Mouse (Mus musculus): ENCODE results near the gene Chst13. TPM values are rescaled to one million over a fixed set of nuclear protein-coding genes. Genes with fewer than 3 reads are reported as not detected.

Chst13 gene
- polyA plus RNA-seq (2016; fragmentation: Nextera tagmentation; extraction: Ambion mirVana), result 0.09 TPM in 1 of 2 replicates, not detected in the other

DNA sequence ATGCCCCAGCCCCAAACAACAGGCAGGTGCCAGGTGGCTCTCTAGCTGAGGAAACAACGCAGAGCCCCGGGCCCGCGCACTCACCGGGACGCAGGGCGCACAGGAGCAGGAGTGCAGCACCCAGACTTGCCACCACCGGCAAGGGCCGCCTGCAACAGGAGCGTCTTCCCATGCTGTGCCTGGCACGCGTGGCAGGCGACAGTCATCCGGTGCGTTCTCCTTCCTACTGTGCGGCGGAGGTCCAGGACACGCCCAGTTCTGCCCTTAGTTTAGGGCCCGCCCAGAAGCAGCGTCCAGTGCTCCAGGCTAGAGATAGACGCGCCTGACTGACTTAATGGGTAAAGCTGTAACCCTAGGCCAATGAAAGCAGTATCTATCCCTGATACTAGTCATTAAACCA, at the start of gene Chst13:
Chst13 (minus strand) TSS at position 195 of the 400 bp plus-strand sequence.
- peak; percentile 35 for DNase-seq (ENCODE audit: low spot score)
- WGBS, result 6% methylated on average over 22 of the region's 22 CpGs

DNA sequence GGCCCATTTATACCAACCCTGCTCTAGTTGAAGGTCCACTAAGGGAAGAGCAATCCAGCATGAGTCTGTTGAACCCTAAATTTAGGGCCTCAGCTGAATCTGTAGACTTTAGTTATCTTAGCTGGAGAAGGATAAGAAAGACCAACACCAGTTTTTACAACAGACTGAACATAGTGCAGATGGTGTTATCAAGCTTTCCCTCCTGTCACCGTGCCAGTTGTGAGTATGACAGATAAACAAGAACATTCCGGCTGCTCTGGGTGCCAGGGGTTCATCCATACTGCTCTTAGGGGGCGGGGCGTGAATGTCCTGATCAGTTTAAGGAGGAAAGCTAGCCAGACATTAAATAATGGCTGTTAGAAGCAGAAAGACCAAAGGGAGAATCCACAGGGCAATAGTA, 49.7 kb upstream of the Chst13 start:
- Histone ChIP-seq H3K9me3 (replicated peaks) (no peaks in the 10 kb centered on the region), H3K4me1 (peaks cover 22% of the 10 kb centered on the region), H3K36me3 (peaks cover 71% of the 10 kb centered on the region), H3K27ac (no peak overlapping the region), H3K27me3 (ENCODE audit: low read depth, poor library complexity, severe bottlenecking) (no peaks in the 10 kb centered on the region), H3K4me3 (no peak overlapping the region)
- no peak for DNase-seq (ENCODE audit: low spot score)
- 92% methylated on average over 4 of the region's 4 CpGs for WGBS

More for the DNA sequence above, at the start of gene Chst13:
- H3K36me3 ChIP-seq, result no peaks in the 10 kb centered on the region
- H3K27ac ChIP-seq, result no peak within 1 kb of the TSS
- H3K27me3 ChIP-seq (ENCODE audit: low read depth, poor library complexity, severe bottlenecking), result peaks cover 29% of the 10 kb centered on the region; the same call in 1 of the 2 replicates
- H3K9me3 ChIP-seq (replicated peaks), result no peaks in the 10 kb centered on the region
- peaks cover 7% of the 10 kb centered on the region for H3K4me1 ChIP-seq
- peak within 1 kb of the TSS; percentile 42 for H3K4me3 ChIP-seq

DNA sequence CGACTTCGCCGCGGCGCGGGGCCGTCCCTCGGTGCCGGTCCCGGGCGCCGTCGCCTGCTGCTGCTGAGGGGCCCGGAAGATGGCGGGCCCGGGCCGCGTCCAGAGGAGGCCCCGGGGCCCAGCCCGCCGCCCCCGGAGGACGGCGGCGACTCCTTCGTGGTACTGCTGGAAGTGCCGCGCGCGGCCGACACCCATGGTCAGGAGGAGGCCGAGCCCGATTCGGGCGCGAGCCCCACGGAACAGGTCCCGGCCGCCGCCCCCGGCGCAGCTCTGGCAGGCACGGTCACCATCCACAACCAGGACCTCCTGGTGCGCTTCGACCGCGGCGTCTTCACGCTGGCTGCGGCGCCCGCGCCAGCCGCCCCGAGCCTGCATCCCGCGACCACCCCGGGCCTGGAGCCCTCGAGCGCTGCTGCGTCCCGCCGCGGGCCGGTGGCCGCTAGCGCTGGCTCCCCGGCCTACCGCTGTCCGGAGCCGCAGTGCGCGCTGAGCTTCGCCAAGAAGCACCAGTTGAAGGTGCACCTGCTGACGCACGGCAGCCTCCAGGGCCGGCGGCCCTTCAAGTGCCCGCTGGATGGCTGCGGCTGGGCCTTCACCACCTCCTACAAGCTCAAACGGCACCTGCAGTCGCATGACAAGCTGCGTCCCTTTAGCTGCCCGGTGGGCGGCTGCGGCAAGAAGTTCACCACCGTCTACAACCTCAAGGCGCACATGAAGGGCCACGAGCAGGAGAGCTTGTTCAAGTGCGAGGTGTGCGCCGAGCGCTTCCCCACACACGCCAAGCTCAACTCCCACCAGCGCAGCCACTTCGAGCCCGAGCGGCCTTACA, 45.0 kb upstream of the Chst13 start:
- Histone ChIP-seq H3K27ac (peak overlapping the region; percentile 88), H3K4me1 (peaks cover 27% of the 10 kb centered on the region), H3K36me3 (peaks cover 26% of the 10 kb centered on the region), H3K27me3 (ENCODE audit: low read depth, poor library complexity, severe bottlenecking) (no peaks in the 10 kb centered on the region), H3K4me3 (peak overlapping the region; percentile 86), H3K9me3 (replicated peaks) (no peaks in the 10 kb centered on the region)
- DNase-seq (ENCODE audit: low spot score), result peak; percentile 73
- under 1% methylated on average over 98 of the region's 98 CpGs for WGBS

DNA sequence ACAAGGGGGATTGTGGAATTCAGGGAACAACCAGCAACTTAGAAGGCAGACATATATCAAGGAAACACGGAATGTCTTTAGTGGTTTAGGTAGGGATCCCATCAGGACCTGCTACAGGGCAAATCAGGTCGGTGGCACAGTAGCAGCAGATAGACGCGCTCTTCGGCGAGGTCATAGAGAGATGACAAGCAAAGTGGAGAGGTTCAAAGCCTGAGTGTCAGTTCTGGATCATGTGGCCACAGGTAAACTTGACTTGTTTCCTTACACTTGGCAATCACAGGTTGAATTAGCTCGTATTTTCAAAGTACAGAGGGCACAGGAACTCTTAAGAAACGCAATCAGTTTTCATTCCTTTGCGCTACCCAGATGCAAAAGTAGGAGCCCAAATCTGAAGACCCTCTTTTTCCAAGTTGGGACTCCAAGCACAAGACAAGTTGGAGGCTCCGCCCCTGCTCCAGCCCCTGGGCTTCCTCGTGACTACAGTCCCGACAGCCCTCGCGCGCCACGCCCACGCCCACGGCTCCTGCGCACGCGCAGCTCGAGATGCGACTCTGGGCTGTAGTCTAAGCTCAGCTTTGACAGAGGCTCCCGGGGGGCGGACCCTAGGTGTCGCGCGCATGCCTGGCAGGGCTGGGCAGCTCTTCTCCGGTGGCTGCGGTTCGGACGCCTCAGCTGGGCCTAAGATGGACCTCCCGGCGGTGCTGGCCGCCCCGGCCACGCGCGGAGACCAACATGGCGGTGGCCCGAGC, 44.2 kb upstream of the Chst13 start, which contains the start of gene Zxdc:
Zxdc (plus strand) TSS at position 517 of the 749 bp plus-strand sequence.
- Histone ChIP-seq H3K9me3 (replicated peaks) (no peaks in the 10 kb centered on the region), H3K4me3 (peak within 1 kb of the TSS; percentile 86), H3K36me3 (peaks cover 18% of the 10 kb centered on the region), H3K27ac (peak within 1 kb of the TSS; percentile 88), H3K4me1 (peaks cover 27% of the 10 kb centered on the region), H3K27me3 (ENCODE audit: low read depth, poor library complexity, severe bottlenecking) (no peaks in the 10 kb centered on the region)
- 8% methylated on average over 37 of the region's 41 CpGs for WGBS
- DNase-seq (ENCODE audit: low spot score), result peak; percentile 98

GRCm38 (mm10) chr6:90363301-90363700, 38.3 kb upstream of the Chst13 start:
- DNase-seq (ENCODE audit: low spot score), result no peak
- peaks cover 16% of the 10 kb centered on the region for H3K4me1 ChIP-seq
- H3K27ac ChIP-seq, result no peak overlapping the region
- no peaks in the 10 kb centered on the region for H3K27me3 ChIP-seq (ENCODE audit: low read depth, poor library complexity, severe bottlenecking)
- H3K9me3 ChIP-seq (replicated peaks), result no peaks in the 10 kb centered on the region
- WGBS, result 86% methylated on average over 5 of the region's 5 CpGs
- no peaks in the 10 kb centered on the region for H3K36me3 ChIP-seq
- no peak overlapping the region for H3K4me3 ChIP-seq

- H3K36me3 ChIP-seq, result no peaks in the 10 kb centered on the region
- H3K27ac ChIP-seq, result no peak overlapping the region
- no peaks in the 10 kb centered on the region for H3K27me3 ChIP-seq (ENCODE audit: low read depth, poor library complexity, severe bottlenecking)
- 93% methylated on average over 6 of the region's 6 CpGs for WGBS
- no peak for DNase-seq (ENCODE audit: low spot score)
- peaks cover 16% of the 10 kb centered on the region for H3K4me1 ChIP-seq
- no peak overlapping the region for H3K4me3 ChIP-seq
- H3K9me3 ChIP-seq (replicated peaks), result no peaks in the 10 kb centered on the region
Measured at GRCm38 (mm10) chr6:90360922-90361614, 36.1 kb upstream of the Chst13 start.

DNA sequence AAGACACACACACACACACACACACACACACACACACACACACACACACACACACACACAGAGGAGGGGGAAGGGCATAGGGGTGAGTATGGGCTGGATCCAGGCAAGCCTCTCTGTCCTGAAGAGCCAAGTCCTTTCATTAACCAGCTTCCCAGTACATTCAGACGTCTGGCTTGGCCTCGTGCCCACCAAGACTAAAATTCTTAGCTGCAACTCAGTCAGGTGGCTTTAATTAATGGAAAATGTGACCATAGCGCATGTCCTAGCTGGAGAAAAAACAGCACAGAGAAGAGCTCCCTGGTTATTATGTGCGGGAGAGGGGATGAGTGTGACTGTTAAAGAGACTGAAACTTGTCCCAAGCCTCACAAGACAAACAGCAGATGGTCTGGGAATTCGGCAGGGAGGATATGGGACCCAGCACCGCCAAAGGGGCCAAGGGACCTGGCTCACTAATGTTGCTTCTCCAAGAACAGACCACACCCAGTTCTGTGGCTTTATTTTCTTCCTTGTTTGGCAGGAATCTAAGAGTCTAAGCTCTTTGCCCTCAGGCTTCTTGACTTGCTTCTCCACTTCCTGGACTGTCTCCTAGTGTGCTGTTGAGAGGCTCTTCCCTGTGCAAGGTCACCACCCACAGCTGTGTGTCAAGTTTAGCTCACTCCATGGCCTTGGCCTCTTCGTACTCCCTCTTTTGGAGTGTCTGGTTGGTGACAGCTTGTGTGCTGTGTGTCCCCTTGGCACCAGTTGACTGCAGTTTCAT, 35.2 kb upstream of the Chst13 start:
- peak overlapping the region; percentile 71 for H3K27ac ChIP-seq
- DNase-seq (ENCODE audit: low spot score), result peak; percentile 54
- no peaks in the 10 kb centered on the region for H3K27me3 ChIP-seq (ENCODE audit: low read depth, poor library complexity, severe bottlenecking)

GRCm38 (mm10) chr6:90359445-90359844, 34.5 kb upstream of the Chst13 start:
- no peaks in the 10 kb centered on the region for H3K9me3 ChIP-seq (replicated peaks)
- H3K4me1 ChIP-seq, result peaks cover 16% of the 10 kb centered on the region
- no peaks in the 10 kb centered on the region for H3K36me3 ChIP-seq
- WGBS, result 88% methylated on average over 2 of the region's 2 CpGs
- H3K27me3 ChIP-seq (ENCODE audit: low read depth, poor library complexity, severe bottlenecking), result no peaks in the 10 kb centered on the region
- H3K4me3 ChIP-seq, result no peak overlapping the region
- peak overlapping the region; percentile 71 for H3K27ac ChIP-seq
- DNase-seq (ENCODE audit: low spot score), result no peak

More for the DNA sequence above, 35.2 kb upstream of the Chst13 start:
- peaks cover 16% of the 10 kb centered on the region for H3K4me1 ChIP-seq
- no peaks in the 10 kb centered on the region for H3K9me3 ChIP-seq (replicated peaks)
- no peak overlapping the region for H3K4me3 ChIP-seq
- WGBS, result 44% methylated on average over 7 of the region's 7 CpGs
- H3K36me3 ChIP-seq, result no peaks in the 10 kb centered on the region

GRCm38 (mm10) chr6:90358142-90358541, 33.2 kb upstream of the Chst13 start:
- Histone ChIP-seq H3K4me3 (no peak overlapping the region), H3K27me3 (ENCODE audit: low read depth, poor library complexity, severe bottlenecking) (no peaks in the 10 kb centered on the region), H3K4me1 (peaks cover 16% of the 10 kb centered on the region), H3K27ac (no peak overlapping the region), H3K9me3 (replicated peaks) (no peaks in the 10 kb centered on the region), H3K36me3 (no peaks in the 10 kb centered on the region)
- no peak for DNase-seq (ENCODE audit: low spot score)
- 74% methylated on average over 5 of the region's 5 CpGs for whole genome bisulfite sequencing

GRCm38 (mm10) chr6:90350011-90350410, 25.0 kb upstream of the Chst13 start:
- DNase-seq (ENCODE audit: low spot score), result no peak
- WGBS, result 59% methylated on average over 2 of the region's 2 CpGs
- H3K27ac ChIP-seq, result no peak overlapping the region
- H3K4me3 ChIP-seq, result no peak overlapping the region
- H3K36me3 ChIP-seq, result no peaks in the 10 kb centered on the region
- no peaks in the 10 kb centered on the region for H3K27me3 ChIP-seq (ENCODE audit: low read depth, poor library complexity, severe bottlenecking)
- peaks cover 7% of the 10 kb centered on the region; the same call in 1 of the 2 replicates for H3K4me1 ChIP-seq
- H3K9me3 ChIP-seq (replicated peaks), result no peaks in the 10 kb centered on the region

GRCm38 (mm10) chr6:90348500-90348899, 23.5 kb upstream of the Chst13 start:
- no peaks in the 10 kb centered on the region for H3K27me3 ChIP-seq (ENCODE audit: low read depth, poor library complexity, severe bottlenecking)
- H3K27ac ChIP-seq, result no peak overlapping the region
- H3K4me3 ChIP-seq, result no peak overlapping the region
- no peaks in the 10 kb centered on the region for H3K9me3 ChIP-seq (replicated peaks)
- peaks cover 7% of the 10 kb centered on the region; the same call in 1 of the 2 replicates for H3K4me1 ChIP-seq
- no peaks in the 10 kb centered on the region for H3K36me3 ChIP-seq
- 87% methylated on average over 4 of the region's 4 CpGs for whole genome bisulfite sequencing
- DNase-seq (ENCODE audit: low spot score), result no peak

- Histone ChIP-seq H3K27ac (no peak overlapping the region), H3K27me3 (ENCODE audit: low read depth, poor library complexity, severe bottlenecking) (no peaks in the 10 kb centered on the region), H3K4me1 (peaks cover 7% of the 10 kb centered on the region; the same call in 1 of the 2 replicates), H3K4me3 (no peak overlapping the region), H3K36me3 (no peaks in the 10 kb centered on the region), H3K9me3 (replicated peaks) (no peaks in the 10 kb centered on the region)
- DNase-seq (ENCODE audit: low spot score), result no peak
- 82% methylated on average over 4 of the region's 4 CpGs for WGBS
Measured at GRCm38 (mm10) chr6:90347183-90347582, 22.2 kb upstream of the Chst13 start.
